Mouse (Mus musculus): ENCODE measurements at regions not wholly inside any gene's neighbourhood (a gene's known extent, or its start where the extent isn't known, plus 50 kb on each side); places are given as distances from the start of the nearest gene placed in this dataset.

GRCm38 (mm10) chr4:54602513-54603205, 342.2 kb upstream of the Zfp462 start:
- no peak for DNase-seq (ENCODE audit: low spot score in 2 of 2)

- no peak for DNase-seq (ENCODE audit: low spot score in 2 of 2)
These were observed 334.7 kb upstream of the Zfp462 start for GRCm38 (mm10) chr4:54610101-54610500.

GRCm38 (mm10) chr4:54611990-54612980, 332.6 kb upstream of the Zfp462 start:
- no peak for DNase-seq (ENCODE audit: low spot score in 2 of 2)

GRCm38 (mm10) chr4:54613076-54613475, 331.8 kb upstream of the Zfp462 start:
- DNase-seq (ENCODE audit: low spot score in 2 of 2), result no peak

- no peak for DNase-seq (ENCODE audit: low spot score in 2 of 2)
These were observed 331.2 kb upstream of the Zfp462 start for GRCm38 (mm10) chr4:54613611-54614010.

GRCm38 (mm10) chr4:54615886-54616285, 329.0 kb upstream of the Zfp462 start:
- no peak for DNase-seq (ENCODE audit: low spot score in 2 of 2)

- no peak for DNase-seq (ENCODE audit: low spot score in 2 of 2)
These were observed 320.6 kb upstream of the Zfp462 start for GRCm38 (mm10) chr4:54624024-54624873.

- DNase-seq (ENCODE audit: low spot score in 2 of 2), result peak in 1 of 2 experiments; percentile 25
These were observed 307.7 kb upstream of the Zfp462 start for GRCm38 (mm10) chr4:54636986-54637641.

- no peak for DNase-seq (ENCODE audit: low spot score in 2 of 2)
These were observed 298.8 kb upstream of the Zfp462 start for GRCm38 (mm10) chr4:54646033-54646432.

- no peak for DNase-seq (ENCODE audit: low spot score in 2 of 2)
These were observed 298.4 kb upstream of the Zfp462 start for GRCm38 (mm10) chr4:54646459-54646858.

GRCm38 (mm10) chr4:54648254-54648653, 296.6 kb upstream of the Zfp462 start:
- no peak for DNase-seq (ENCODE audit: low spot score in 2 of 2)

GRCm38 (mm10) chr4:54651646-54652110, 293.2 kb upstream of the Zfp462 start:
- no peak for DNase-seq (ENCODE audit: low spot score in 2 of 2)

- DNase-seq (ENCODE audit: low spot score in 2 of 2), result no peak
These were observed 292.5 kb upstream of the Zfp462 start for GRCm38 (mm10) chr4:54652111-54653021.

GRCm38 (mm10) chr4:54653097-54653776, 291.6 kb upstream of the Zfp462 start:
- no peak for DNase-seq (ENCODE audit: low spot score in 2 of 2)

Measured in left cerebral cortex, adult 8-10 months (tissue).